Mouse (Mus musculus) cerebellum, adult 9-10 months (tissue): ENCODE measurements around the gene Gngt1.

ENCODE experiments used
- DNase-seq: peaks from one replicate; pipeline ENCODE4 v3.0.0; 2022

Gene Gngt1

DNA sequence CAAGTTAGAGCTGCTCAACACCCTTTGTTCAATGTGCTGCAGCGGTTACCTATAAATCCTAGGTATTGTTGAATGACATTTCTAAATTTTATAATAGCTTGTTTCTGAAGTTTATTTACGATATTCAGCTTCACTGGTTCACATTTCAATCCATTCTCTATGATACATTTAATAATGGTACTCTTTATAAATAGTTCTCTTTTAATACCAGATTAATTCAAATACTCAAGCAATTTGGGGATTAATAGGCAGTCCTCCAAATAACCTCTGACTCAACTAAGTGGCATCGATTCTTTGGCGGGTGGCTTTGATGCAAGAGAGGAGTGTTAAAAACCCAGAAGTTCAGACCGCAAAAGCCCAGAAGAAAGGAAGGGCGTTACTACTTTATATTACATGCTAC, at the start of gene Gngt1:
Gene Gngt1, plus strand, starts transcription at position 301 of the 400 bp plus-strand sequence.
- DNase-seq, result no peak

DNA sequence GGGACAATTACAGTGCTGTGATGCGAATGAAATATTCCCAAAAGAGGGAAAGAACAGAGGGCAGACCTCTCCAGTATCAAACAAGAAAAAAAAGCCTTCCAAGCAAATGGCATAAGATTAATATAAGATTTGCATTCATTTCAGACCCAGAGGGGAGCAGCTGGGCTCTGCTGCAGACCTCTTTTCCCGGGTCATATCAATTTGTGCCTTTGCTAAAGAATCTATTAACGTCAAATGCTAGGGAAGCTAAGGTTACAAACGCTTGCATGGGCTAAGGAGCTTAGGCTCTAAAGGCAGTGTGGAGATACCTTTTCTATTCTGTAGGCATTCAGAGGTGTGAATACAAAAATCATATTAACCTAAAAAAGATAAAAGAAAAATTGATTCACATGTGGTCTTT, 38.6 kb upstream of the Gngt1 start:
- DNase-seq, result no peak

DNA sequence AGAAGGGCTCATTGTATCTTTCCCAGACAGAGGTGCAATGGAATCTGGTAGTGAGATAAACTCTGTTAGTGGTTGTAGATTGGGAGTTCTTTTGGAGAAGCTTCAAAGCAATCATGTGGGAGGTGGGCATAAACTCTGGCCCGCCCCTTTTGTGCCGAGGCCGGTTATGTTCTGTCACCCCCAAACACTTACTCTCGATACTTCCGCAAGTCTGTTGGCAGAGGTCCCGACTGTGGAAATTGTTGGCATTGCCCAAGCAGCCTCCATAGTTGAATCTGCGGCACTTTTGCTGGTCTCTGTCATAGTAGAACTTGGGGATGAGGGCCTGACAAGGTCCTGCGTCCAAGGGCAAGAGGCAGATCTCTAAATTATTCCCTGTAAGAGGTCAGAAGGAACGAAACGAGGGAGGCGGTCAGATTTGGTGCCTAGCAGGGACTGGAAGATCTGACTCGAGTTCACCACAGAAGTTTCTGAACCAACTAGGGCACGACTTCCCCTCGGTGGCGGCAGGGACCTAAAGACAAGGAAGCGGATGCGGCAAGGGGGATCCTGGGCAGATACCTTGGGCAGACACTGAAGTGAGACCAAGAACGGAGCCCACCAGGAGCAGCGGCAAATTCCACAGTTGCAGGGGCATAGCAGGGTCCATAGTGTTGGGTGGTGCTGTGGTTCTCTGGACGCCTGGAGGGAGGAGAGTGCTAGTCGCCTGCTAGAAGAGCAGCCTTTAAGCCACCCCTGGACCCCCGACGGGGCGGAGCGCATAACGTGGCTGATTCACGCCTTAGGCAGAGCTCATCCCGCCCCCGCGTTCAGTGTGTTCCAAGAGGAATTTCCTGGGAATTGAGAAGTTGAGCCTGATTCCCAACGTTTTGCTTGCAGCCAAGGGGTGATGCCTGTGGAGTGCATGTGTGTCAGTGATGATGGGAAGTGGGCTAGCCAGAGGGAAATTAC, 25.6 kb upstream of the Gngt1 start:
- DNase-seq, result no peak

DNA sequence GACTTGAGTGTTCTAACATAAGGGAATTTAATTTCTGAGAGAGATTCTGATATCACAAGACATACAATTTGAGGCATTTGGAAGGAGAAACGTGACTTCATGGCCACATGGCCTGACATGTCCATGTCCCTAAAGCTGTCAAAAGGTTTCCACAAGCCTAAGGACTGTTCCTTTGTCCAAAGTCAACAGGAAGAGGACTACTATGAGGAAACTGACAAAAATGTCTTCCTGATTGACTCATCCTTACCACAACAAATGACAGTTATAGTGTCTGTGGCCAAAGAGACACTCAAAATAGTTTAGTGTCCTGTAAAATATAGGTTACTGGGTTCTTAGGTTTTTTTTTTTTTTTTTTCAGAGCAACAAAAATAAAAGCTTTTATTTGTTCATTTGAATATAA, 19.9 kb upstream of the Gngt1 start:
- no peak for DNase-seq

DNA sequence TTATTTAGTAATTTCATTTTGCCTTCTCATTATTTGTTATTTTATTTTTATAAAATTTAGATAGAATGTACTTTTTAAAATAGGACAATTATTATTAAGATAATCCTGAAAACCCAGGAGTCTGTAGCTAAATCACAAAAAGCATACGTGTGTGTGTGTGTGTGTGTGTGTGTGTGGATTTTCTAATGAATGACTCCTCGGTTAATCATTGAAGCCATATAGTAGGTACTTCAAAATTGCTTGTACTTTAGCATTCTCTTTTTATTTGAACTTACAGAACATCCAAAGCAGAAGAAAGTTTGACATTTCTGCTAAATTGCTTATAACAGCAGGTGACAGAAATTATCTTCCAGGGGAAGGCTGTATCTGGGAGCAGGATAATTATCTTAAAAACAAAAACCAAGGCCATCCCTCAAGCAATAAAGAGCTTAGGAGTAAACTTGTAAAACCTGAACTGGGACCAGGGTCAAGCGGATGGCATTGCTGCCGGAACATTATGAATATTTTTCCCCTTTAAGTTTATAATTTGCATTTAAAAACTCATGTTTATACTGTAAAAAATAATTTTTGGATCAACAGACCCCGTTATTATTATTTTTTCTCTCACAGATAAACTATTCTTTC, 10.8 kb upstream of the Gngt1 start:
- no peak for DNase-seq

DNA sequence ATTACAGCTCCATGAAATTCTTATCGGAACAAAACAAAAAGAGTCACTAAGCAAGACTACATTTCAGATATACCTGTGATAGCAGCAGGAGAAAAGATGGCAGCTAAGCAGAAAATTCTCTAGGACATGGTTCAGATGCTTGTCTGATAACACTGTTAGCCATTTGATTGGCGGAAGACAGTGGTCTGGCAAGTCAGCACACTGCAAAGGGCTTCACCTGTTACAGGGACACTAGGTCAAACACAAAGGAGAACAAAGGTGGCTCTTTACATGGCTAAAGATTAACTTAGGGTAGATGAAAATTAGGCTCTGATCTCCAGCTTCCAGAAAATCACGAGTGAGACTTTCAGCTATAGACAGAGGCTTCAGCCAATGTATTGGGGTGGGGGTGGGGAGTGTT, 4.8 kb upstream of the Gngt1 start, which contains the start of gene Tfpi2:
Gene Tfpi2, minus strand, starts transcription at position 170 of the 400 bp plus-strand sequence.
- DNase-seq, result no peak

DNA sequence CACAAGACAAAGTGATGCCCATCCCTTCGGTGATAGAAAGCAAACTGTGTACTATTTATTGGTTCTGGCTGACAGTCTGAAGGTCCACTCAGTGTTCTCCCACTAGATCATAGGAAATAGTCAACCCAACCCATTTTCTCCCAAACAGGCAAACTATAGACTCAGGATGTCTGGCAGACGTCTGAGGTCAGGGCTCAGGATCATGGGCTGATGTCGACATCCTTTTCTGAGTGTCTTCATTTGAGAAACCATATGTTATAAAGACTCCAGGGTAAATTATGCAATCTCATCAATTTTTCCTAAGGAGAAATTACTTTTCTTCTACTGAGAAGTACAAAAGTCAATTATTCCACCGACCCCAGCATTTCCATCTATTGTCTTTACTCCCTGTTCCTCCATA, 4.5 kb downstream of the Gngt1 start:
- no peak for DNase-seq

DNA sequence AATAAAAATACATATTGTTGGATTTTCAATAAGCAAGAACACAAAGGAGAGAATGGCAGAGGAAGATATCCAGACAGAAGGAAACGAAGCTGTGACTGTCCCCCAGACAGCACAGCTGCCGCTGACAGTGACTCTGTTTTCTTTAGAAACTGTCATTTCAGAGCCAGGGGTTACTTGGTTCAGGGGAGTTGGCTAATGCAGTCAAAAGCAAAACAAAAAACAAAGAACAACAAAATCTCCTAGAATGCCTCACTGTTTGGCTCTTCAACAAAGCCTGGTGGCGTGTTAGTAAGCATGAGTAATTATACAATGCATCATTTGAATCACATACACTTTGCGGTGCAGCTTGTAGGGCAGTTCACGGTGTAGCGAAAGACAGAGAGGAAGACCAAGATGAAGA, 5.7 kb downstream of the Gngt1 start:
- DNase-seq, result no peak

DNA sequence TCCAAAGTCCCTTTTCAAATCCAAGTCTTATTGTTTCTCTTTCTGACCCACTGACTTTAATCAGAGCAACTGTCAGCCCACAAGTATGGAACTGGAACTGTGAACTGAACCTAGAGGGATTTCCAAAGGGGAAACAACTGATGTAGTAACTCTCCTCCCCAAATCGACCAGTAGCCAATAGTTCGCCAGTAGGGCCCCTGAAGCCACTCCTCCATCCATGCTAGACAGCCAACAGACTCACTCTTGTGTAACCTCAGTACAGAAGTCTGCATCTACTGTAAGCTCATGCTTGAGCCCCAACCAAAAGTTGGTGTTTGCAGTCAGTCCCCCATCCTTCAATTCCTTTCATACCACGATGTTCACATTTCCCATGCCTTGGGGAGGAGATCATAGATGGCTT, 7.1 kb downstream of the Gngt1 start:
- no peak for DNase-seq

DNA sequence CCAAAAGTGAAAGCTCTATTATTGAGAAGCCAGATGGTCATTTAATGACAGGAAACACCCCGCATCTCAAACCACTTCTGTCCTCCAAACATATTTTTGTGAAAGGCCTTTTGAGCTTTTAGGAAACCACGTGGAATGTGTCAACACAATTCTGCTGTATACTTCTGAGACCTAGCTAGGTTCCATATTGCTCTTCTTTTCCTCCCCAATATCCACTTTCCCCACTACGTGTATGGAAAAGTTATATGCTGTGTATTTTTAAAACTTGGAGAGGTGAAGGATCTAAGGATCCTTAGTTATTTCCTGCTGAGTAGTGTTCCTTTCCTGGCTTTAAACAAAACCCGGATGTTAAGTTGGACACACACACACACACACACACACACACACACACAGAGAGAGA, 9.9 kb downstream of the Gngt1 start:
- DNase-seq, result no peak

DNA sequence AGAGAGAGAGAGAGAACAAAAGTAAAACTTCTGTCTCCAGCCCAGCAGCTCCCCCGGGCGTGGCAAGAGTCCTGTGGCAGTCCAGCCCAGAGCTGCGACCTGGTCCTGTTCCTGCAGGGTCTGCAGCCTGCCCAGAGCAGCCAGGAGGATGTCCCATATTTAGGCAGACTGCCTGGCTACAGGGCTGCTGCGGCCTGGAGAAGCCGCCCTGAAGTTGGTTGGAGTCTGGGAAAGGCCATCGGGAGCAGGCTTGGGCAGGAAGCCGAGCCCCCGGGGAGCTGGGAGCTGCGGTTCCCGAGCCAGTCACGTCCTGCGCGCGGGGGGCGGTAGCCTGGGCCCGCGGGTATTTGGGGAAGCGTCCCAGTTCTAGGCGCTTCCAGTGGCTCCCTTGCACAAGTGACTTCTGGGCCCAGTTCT, 10.3 kb downstream of the Gngt1 start, which contains the start of gene Gng11:
Gene Gng11, plus strand, starts transcription at position 15 of the 417 bp plus-strand sequence.
- no peak for DNase-seq

DNA sequence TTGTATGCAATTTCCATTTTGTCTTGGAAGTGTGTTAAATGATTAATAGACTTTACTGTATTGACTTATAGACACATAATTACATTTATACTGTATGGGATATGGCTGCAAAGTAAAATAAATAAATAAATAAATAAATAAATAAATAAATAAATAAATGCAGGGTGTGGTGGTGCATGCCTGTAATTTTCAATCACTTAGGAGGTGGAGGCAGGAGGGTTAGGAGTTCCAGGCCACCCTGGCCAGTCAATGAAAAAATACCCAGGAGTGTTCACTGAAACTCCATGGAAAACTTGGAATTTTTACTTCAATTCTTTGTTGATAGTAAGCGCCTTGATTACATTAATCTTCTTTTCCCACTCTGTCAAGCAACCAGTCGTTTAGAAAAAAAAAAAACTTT, 11.2 kb downstream of the Gngt1 start:
- DNase-seq, result no peak

DNA sequence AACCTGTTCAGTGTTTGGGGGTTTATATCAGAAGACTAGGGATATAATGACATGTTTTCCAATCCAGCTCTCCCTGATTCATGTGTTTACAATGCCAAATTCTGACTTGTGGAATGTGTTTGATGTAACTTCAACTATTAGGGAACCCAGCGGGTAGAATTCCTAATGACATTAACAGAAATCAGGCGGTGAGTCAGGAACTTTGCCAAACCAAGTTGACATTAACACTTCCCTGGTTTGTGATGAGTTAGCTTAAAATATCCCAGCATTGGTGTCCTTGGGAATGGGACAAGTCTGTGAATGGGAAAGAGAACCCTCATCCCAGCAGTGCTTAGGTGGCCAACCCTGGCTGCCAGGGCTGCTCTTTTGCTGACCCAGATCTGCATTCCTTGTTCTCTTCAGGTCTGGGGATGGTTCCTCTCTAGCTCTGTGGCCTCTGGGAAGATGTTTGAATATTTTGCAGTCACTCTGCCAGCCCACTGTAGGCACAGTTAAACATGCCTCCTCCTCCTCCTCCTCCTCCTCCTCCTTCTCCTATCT, 15.0 kb downstream of the Gngt1 start:
- DNase-seq, result no peak

DNA sequence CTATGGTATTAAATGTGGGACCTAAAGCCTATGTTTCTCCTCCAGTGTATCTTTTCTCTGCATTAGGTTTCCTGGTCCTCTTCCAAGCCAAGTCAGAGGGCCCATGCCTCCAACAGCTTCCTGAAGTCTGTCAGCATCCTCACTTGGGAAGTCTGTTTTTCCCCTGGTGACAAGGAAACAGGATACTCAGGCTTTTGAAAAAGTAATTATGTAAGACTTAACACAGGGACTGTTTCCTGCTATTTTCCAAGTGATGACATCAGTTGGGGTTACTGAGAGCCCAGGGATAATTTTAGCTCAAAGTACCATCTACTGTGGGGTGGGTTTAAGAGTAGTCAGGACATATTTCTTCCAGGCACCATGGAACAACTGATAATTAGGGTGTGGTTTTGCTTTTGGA, 16.0 kb downstream of the Gngt1 start:
- DNase-seq, result no peak

DNA sequence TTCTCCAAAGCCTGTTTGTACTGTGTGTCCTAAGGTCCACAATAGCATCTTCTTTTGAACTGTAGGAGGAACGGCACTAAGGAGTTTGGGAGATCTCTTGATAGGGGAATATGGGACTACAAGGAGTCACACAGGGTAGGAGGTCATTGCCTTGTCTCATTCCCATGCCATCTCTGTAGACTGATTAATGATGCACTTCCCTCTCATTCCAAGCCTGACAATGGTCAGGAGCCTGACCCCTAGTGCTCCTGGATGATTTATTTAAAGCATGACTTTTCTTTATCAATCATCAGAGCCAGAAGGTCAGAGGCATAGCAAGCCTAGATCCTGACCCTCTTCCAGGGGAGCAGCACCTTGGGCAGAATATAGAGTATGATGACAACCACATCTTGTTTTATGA, 29.1 kb downstream of the Gngt1 start:
- DNase-seq, result no peak

DNA sequence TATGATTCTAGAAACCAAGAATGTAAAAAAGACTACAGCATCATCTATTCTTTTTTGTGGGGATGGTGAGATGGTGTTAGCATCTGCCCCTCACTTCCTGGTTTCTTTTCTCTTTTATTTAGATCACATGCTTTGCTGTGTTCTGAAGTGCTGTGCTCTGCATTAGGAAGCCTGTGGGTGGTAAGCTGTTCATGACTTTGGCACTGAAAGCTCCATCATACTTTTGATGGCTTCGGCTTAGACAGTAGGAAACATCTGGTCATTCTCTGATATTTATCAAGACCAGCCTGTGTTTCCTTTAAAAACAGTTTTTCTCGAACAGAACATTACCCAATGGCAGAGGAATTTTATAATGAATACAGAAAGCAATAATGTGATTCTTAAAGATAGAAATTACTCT, 32.8 kb downstream of the Gngt1 start:
- no peak for DNase-seq

DNA sequence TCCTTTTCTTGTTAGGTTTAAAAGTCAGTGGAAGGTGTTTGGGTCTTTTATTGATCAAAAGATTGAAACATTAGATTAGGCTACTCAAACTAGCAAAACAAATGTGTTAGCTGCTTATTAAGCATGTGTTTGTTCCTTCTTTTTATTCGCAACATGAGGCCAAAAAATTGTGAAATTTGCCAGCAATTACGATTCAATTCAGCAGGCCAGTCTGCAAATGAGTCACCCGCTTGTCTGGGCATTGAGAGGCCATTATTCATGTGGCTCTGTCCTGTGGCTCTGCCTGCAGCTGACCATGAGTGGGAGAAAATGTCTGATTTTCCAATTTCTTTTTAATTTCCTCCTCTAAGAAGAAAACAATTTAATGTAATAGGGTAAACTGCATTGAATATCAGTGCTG, 37.4 kb downstream of the Gngt1 start:
- no peak for DNase-seq

DNA sequence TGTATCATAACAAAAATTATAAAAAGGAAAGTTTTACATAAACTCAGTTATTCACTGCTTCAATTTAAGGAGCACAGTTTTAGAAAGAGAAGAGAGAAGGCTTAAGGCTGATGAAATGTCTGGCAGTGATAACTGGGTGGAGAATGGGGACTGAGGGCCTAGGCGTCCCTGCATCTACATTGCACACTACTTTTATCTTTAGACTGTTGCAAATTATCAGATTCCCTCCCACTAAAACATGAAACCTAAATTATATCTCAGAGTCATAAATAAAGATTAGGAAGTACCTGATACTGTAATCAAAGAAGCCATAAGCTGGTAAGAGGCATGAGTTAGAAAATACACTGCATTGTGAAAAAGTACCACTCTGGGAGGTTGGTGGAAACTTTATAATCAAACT, 48.2 kb downstream of the Gngt1 start:
- DNase-seq, result no peak
